Mouse (Mus musculus): ENCODE data around the gene Srarp.

The Srarp gene

DNA sequence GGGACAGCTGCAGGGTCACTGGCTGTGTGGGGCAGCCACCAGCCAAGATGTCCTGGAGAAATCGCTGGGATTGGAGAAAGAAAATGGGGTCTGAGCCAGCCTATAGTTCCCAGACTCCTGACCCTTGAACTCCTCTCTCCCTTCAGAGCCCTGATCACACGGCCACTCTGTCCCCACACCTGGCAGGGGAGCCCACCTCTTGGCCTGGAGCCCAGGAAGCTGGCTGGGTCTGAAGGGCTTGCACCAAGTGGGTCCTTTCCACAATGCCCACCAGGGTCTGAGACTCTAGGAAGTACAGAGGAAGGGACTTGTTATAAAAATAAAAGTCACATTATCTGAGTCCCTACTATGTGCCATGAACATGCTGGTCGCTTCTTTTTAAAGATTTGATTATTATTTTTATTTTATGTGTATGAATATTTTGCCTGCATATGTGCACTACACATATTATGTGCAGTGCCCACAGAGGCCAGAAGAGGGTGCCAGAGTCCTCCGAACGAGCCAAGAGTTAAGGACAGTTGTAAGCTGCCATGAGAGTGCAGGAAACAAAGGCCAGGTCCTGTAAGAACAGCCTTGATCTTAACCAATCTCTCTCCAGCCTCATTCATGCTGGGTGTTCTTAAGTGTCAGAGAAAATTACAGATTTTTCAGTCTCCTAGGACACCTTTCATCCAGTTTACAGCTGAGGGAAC is 48.7 kb downstream of the Srarp start:
- peak; percentile 84 for DNase-seq

DNA sequence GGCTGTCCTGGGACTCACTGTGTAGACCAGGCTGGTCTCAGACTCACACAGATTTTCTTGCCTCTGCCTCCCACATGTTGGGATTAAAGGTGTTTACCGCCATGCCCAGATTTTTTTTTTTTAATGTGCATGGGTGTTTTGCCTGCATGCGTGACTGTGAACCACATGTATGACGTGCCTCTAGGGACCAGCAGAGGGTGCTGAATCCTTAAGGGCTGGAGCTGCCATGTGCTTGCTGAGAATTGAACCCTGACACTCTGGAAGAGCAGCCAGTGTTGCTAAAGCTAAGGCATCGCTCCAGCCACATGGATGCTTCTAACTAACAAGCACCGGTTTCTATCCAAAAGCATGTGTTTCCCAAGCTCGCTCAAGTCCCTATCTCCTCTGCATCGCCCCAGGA is 49.8 kb downstream of the Srarp start:
- DNase-seq: no peak

DNA sequence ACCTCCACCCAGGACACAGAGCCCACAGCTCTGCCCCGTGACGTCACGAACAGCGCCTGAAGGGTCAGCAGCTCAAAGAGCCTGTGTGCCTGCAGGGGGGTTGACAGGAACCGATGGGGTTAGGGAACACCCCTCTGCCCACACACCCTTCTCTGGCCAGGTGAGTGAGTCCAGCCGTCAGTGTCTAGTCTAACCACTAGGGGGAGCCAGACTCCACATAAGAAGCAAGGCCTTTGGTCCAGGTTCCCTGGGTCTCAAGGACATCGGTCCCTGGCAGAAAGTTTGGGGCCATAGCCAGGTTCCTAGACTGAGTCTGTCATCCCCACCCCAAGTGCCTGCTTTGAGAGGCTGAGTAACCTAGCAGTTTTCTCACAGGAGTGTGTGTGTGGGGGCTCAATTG is 50.6 kb downstream of the Srarp start:
- DNase-seq: peak; percentile 69
